Mouse (Mus musculus): ENCODE results near the gene Per1.

- TF ChIP-seq EP300 (IDR thresholded peaks at IDR 0.05; ENCODE audit: insufficient read depth, low read depth, low read length) (no peak), CTCF (IDR thresholded peaks at IDR 0.05) (no peak), POLR2A (IDR thresholded peaks at IDR 0.05; ENCODE audit: insufficient read depth, low read depth, low read length) (no peak)
Observed at GRCm38 (mm10) chr11:69153831-69154230, 58.8 kb downstream of the Per1 start.
